9 mouse cellular contexts compared by ENCODE assay signal in the genomic region with DNA sequence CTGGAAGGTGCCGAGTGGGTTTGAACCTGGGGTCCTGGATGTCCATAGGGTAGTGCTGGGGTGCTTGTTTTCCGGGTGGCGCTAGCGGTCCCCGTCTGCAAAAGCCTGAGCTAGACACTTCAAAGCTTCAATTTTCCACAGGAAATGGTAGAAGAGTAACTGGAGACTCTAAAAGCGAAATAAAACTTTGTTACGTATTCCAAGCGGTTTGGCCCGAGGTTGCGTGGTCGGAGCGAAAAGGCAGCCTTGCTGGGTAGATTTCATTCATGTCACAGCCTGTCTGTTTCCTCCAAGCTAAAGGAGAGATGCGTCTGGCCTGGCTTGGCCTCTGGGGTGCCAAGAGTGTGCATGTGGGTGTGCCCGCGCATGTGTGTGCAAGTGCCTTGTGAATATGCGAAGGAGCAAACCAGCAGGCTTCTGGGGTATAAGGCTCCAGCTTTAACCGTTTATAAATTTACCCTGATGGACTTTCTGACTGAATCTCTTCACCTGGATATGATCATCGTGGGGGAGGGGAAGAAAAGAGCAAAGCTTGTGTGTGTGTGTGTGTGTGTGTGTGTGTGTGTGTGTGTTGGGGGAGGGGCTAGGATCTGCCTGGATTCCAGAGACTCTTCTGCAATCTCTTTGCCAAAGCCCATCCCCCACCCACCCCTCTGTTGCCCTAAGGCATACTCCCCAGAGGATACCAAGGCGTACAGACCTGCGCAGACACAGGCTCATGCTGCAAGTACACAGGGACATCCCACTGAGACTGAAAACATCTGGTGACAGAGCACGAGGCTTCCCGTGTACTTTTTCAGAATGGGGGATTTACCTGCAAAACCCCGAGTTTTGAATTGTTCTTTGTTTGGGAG. TPM values are rescaled to one million over a fixed set of nuclear protein-coding genes. Genes with fewer than 3 reads are reported as not detected.
DNase-seq lines count a peak whose midpoint lies in the region; ATAC-seq and TF ChIP-seq lines count a peak whose summit lies in the region.
"Had no signal": no experiment of that assay in that cellular context is flagged by ENCODE, and none has a peak within 500 bp of the region (broad histone marks: within the 10 kb centered on the region; RNA-seq: fewer than 3 reads in every experiment).

No protein-coding gene starts in this region.

- no peak for TF ChIP-seq CTCF in liver, postnatal 0 days (IDR thresholded peaks at IDR 0.05; ENCODE audit: low read depth)

- WGBS in stomach, embryonic 16.5 days = 54% methylated on average over 23 of the region's 23 CpGs
- WGBS in liver, postnatal 0 days (ENCODE audit: insufficient replicate concordance) = 55% methylated on average over 23 of the region's 23 CpGs

- H3K36me3 ChIP-seq in stomach, embryonic 16.5 days (ENCODE audit: control insufficient read depth, insufficient read depth, low read length) = no peaks in the 10 kb centered on the region
- H3K36me3 ChIP-seq in liver, postnatal 0 days (replicated peaks; ENCODE audit: insufficient read depth, low read length) = no peaks in the 10 kb centered on the region

- peak; percentile 21 for DNase-seq in thymus, postnatal 25 days
- no peak for DNase-seq in thymus, postnatal 10 days (ENCODE audit: low spot score in 2 of 2)
- peak; percentile 32 for DNase-seq in embryo, embryonic 9.5 days (ENCODE audit: extremely low spot score)
- peak; percentile 54 for DNase-seq in induced T-regulatory cell, adult 2 months (ENCODE audit: low read depth)
- no peak for DNase-seq in layer of hippocampus, adult 11-12 months (ENCODE audit: low spot score)
- no peak for DNase-seq in liver, postnatal 0 days
- DNase-seq in layer of hippocampus, postnatal 10 days (ENCODE audit: low spot score in 2 of 2) = no peak

- no peaks in the 10 kb centered on the region for H3K9me3 ChIP-seq in stomach, embryonic 16.5 days (replicated peaks; ENCODE audit: control insufficient read depth, low read length)
- H3K9me3 ChIP-seq in liver, postnatal 0 days (ENCODE audit: low read length) = no peaks in the 10 kb centered on the region
- H3K9me3 ChIP-seq: megakaryocyte, embryonic 14.5 days had no signal

- no peak for TF ChIP-seq EP300 in liver, postnatal 0 days (IDR thresholded peaks at IDR 0.05; ENCODE audit: low read depth)

- ATAC-seq in stomach, embryonic 16.5 days (ENCODE audit: insufficient read depth, low FRiP score) = no peak
- ATAC-seq in liver, postnatal 0 days = no peak

- H3K4me2 ChIP-seq in stomach, embryonic 16.5 days (ENCODE audit: low read depth, low read length) = peak overlapping the region; percentile 99; the same call in 1 of the 2 replicates
- no peak overlapping the region for H3K4me2 ChIP-seq in liver, postnatal 0 days (ENCODE audit: low read depth, low read length)

- no peak overlapping the region for H3K27ac ChIP-seq in stomach, embryonic 16.5 days (ENCODE audit: low read length)
- no peak overlapping the region for H3K27ac ChIP-seq in liver, postnatal 0 days (ENCODE audit: low read depth)

- H3K4me1 ChIP-seq in stomach, embryonic 16.5 days (ENCODE audit: control insufficient read depth, insufficient read depth, low read length) = 0 out of 2 replicates have a peak, but pooled peaks cover 7% of the 10 kb centered on the region
- H3K4me1 ChIP-seq in liver, postnatal 0 days (ENCODE audit: insufficient read depth) = peaks cover 13% of the 10 kb centered on the region

- no peak overlapping the region for H3K4me3 ChIP-seq in stomach, embryonic 16.5 days (replicated peaks; ENCODE audit: low read length)
- H3K4me3 ChIP-seq in liver, postnatal 0 days (ENCODE audit: low read depth, low read length) = no peak overlapping the region
- H3K4me3 ChIP-seq: megakaryocyte, embryonic 14.5 days had no signal

- H3K9ac ChIP-seq in stomach, embryonic 16.5 days (ENCODE audit: low read length) = no peak overlapping the region
- no peak overlapping the region for H3K9ac ChIP-seq in liver, postnatal 0 days (replicated peaks)

- H3K27me3 ChIP-seq in stomach, embryonic 16.5 days (ENCODE audit: control insufficient read depth, insufficient read depth, low read length) = peaks cover 12% of the 10 kb centered on the region
- peaks cover 27% of the 10 kb centered on the region for H3K27me3 ChIP-seq in liver, postnatal 0 days (ENCODE audit: insufficient read depth, low read length)

RNA-seq across cellular contexts. Expression of a gene that starts 2.9 kb away (rescaled TPM):
- polyA plus RNA-seq in stomach, embryonic 16.5 days (2015; fragmentation: Nextera tagmentation; extraction: Ambion mirVana) = 1.9 and 2.8 TPM in 2 replicates
- 0.47 and 0.57 TPM in 2 replicates for polyA plus RNA-seq in liver, postnatal 0 days (2015; fragmentation: Nextera tagmentation; extraction: Ambion mirVana)
- total RNA-seq in layer of hippocampus, postnatal 10 days (2021) = 10 to 100 TPM; 17.6 to 18.5 TPM

Comparison
In these comparisons a context has a peak if more than half of its experiments do, and no peak if none do; other contexts are left out.
1. DNase-seq: peak in thymus, postnatal 25 days (single experiment), embryo, embryonic 9.5 days (single experiment) and induced T-regulatory cell, adult 2 months (single experiment); none in thymus, postnatal 10 days (0 of 2), layer of hippocampus, adult 11-12 months (single experiment), liver, postnatal 0 days (single experiment) and layer of hippocampus, postnatal 10 days (0 of 2).